Mouse (Mus musculus): ENCODE data around the gene Stub1.
A peak's percentile ranks its signal among the peaks of the same experiment; 100 is the strongest.

Stub1 gene

GRCm38 (mm10) chr17:25792615-25793014 lies 40.6 kb downstream of the Stub1 start, which contains the start of gene Fam173a:
TSS of gene Fam173a (minus strand) at chr17:25792901.
- DNase-seq (ENCODE audit: extremely low spot score, low read depth, low spot score) = no peak

GRCm38 (mm10) chr17:25791843-25792527 lies 41.2 kb downstream of the Stub1 start:
- peak; percentile 47 for DNase-seq (ENCODE audit: extremely low spot score, low read depth, low spot score)

DNA sequence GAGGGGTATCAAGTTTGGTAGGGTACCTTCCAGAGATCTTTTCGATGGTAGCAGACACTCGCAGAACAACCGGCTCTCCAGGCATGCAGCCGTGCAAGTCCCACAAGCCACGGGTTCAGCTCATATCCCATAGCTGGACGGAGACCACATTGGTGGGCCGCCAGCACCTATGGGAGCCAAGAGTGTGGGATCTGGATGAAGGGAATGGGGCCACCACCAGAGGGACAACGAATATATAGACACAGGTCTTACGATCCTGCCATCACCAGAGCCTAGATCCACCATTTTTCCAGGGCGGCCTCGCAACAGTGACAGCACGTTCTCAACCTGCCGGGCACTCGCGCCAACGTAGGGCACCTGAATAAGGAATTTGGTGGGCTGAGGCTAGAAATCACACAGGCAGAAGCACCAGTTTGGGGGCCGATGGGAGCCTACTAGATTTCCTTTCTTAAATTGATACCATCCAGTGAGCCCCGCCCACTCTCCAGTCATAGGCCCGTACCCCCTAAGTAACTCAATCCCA lies 41.8 kb downstream of the Stub1 start:
- no peak for DNase-seq (ENCODE audit: extremely low spot score, low read depth, low spot score)

DNA sequence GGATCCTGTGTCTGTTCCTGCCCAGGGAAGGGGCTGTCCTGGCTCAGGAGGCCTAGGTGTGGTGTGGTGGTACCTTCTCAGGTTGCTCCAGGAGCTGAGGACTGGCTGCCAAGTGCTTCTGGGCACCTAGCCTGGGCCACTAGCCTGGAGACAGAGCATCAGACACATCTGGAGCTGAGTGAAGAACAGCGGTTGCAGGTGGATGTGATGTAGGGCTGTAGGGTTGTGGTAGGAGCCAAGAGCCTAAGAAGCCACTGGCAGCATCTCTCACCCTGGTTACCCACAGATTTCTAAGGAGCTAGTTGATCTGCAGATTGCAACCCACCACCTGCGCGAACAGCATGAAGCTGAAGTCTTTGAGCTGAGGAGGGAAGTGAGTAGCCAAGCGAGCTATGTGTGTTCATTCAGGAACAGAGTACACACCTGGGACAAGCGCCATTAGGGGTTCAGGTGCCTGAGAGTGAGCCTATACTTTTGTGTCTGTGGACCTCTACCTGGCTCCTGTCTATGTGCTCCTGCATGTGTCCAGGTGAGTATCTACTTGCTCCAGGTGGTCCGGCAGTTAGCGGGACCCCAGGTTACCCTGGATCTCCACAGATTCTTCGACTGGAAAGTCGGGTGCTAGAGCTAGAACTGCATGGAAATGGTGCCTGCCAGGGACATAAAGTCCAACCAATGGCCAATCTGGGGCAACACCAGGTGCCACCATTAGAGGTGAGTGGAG lies 46.3 kb downstream of the Stub1 start:
- no peak for DNase-seq (ENCODE audit: extremely low spot score, low read depth, low spot score)

- DNase-seq (ENCODE audit: extremely low spot score, low read depth, low spot score) = no peak
These were observed 46.9 kb downstream of the Stub1 start, which contains the start of gene Ccdc78 for GRCm38 (mm10) chr17:25786280-25786679. TSS of gene Ccdc78 (plus strand) at chr17:25786580.

GRCm38 (mm10) chr17:25785281-25785745 lies 47.9 kb downstream of the Stub1 start, which contains the start of gene Haghl:
TSS of gene Haghl (minus strand) at chr17:25785673.
- peak; percentile 92 for DNase-seq (ENCODE audit: extremely low spot score, low read depth, low spot score)

DNA sequence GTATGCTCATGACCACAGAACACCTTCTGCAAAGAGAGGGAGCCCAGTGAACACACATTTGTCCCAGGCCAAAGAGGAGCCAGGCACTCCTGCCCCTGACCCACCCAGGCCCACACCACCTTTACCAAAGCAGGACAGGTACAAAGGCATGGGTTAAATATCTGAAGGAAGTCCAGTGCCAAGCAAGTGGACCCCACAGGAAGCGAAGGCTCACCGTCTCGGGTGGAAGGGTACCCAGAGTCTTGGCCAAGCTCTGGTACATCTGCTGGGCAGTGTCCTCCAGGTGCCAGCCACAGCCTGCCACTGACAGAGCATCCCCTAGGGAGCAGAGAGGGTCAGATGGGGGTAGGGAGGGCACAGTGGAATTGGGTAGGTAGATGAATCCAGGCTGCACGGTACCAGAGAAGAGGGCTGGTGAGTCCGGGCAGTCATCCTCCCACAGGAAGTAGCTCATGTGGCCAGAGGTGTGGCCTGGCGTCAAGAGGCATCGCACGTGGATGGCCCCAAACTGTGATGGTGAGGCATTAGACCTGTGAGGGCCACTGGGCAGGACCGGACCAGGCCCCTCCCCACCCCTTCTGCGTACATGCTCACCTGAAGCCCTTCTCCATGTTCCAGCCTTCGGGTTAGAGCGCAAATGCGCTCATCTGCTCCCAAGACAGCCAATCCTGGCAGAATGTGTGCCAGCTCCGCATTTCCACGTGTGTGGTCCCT lies 49.2 kb downstream of the Stub1 start:
- no peak for DNase-seq (ENCODE audit: extremely low spot score, low read depth, low spot score)

DNA sequence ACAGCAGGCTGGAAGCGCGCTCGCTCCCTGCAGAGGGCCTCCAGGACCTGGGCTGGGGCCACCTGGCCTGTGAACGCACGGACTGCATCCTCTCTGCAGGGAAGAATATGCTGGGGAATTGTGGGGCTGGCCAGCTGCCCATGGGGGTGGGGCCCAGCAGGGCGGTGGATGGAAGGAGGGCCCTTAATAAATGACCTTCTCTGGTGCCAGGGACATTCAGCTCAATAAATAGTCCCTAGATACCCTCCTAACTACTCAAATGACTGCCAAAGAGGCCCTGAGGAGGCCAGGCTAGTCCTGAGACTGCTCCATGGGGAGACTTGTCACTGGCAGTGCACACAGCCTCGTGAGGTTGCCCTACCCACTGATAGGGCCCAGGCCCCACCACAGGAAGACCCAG lies 50.1 kb downstream of the Stub1 start:
- no peak for DNase-seq (ENCODE audit: extremely low spot score, low read depth, low spot score)

GRCm38 (mm10) chr17:25781339-25781738 lies 51.9 kb downstream of the Stub1 start:
- no peak for DNase-seq (ENCODE audit: extremely low spot score, low read depth, low spot score)
